Mouse (Mus musculus) neural tube, embryonic 12.5 days (tissue): Measurements from ENCODE around the gene Dlgap4. TPM values are rescaled to one million over a fixed set of nuclear protein-coding genes. Genes with fewer than 3 reads are reported as not detected.
A peak's percentile ranks its signal among the peaks of the same experiment; 100 is the strongest.

ENCODE experiments used
- ATAC-seq: fragments of 200-750 bp; cut with Nextera tagmentation; 2 replicates; pipeline ENCODE4 v1.8.0; 2017; ENCODE audit warnings: low read depth, mild to moderate bottlenecking, moderate TSS enrichment, moderate library complexity; ENCODE audit not compliant: low FRiP score
- H3K27ac ChIP-seq: fragments of 300-500 bp; sonication (generic); 2 replicates; pipeline ENCODE4 v1.5.1; 2016
- H3K27me3 ChIP-seq: fragments of 300-500 bp; sonication (generic); replicated peaks from 2 replicates; pipeline ENCODE4 v1.6.1; 2016; ENCODE audit warnings: mild to moderate bottlenecking
- H3K36me3 ChIP-seq: fragments of 300-500 bp; sonication (generic); 2 replicates; pipeline ENCODE4 v1.6.1; 2016; ENCODE audit warnings: mild to moderate bottlenecking
- H3K4me1 ChIP-seq: fragments of 300-500 bp; sonication (generic); 2 replicates; pipeline ENCODE4 v1.6.1; 2016
- H3K4me2 ChIP-seq: fragments of 300-500 bp; sonication (generic); replicated peaks from 2 replicates; pipeline ENCODE4 v1.6.1; 2016; ENCODE audit warnings: mild to moderate bottlenecking
- H3K4me3 ChIP-seq: fragments of 300-500 bp; sonication (generic); 2 replicates; pipeline ENCODE4 v1.5.1; 2016
- H3K9ac ChIP-seq: fragments of 300-500 bp; sonication (generic); 2 replicates; pipeline ENCODE4 v1.6.1; 2016; ENCODE audit warnings: mild to moderate bottlenecking
- H3K9me3 ChIP-seq: fragments of 300-500 bp; sonication (generic); 2 replicates; pipeline ENCODE4 v1.6.1; 2016; ENCODE audit warnings: mild to moderate bottlenecking
- WGBS: fragments of 180-500 bp; shearing (Covaris S2); methylation state at CpG from one replicate; pipeline ENCODE4 v1.1.7; 2016; 5-methylcytosine and 5-hydroxymethylcytosine counted together
- polyA plus RNA-seq: library from polyadenylated mRNA; unstranded; fragments of >200 nt; fragmentation: Nextera tagmentation; extraction: Ambion mirVana; gene quantifications from 2 replicates; pipeline ENCODE4 v1.2.1, GENCODE M21; 2016

The Dlgap4 gene
- polyA plus RNA-seq, 1 experiment from 2014 or later = 197 TPM

GRCm38 (mm10) chr2:156594987-156595490, 18.5 kb upstream of the Dlgap4 start:
- Histone ChIP-seq H3K4me3 (no peak overlapping the region), H3K9me3 (no peaks in the 10 kb centered on the region), H3K4me2 (no peak overlapping the region), H3K27ac (no peak overlapping the region), H3K27me3 (no peaks in the 10 kb centered on the region), H3K9ac (no peak overlapping the region), H3K4me1 (no peaks in the 10 kb centered on the region), H3K36me3 (no peaks in the 10 kb centered on the region)
- no peak for ATAC-seq
- WGBS = 80% methylated on average over 15 of the region's 15 CpGs

- no peak for ATAC-seq
- Histone ChIP-seq H3K27ac (no peak overlapping the region), H3K9me3 (no peaks in the 10 kb centered on the region), H3K9ac (no peak overlapping the region), H3K36me3 (no peaks in the 10 kb centered on the region), H3K4me2 (no peak overlapping the region), H3K4me1 (no peaks in the 10 kb centered on the region), H3K27me3 (no peaks in the 10 kb centered on the region), H3K4me3 (no peak overlapping the region)
- 89% methylated on average over 7 of the region's 7 CpGs for WGBS
Observed at GRCm38 (mm10) chr2:156602581-156602980, 10.9 kb upstream of the Dlgap4 start.

- no peak overlapping the region for H3K27ac ChIP-seq
- H3K9me3 ChIP-seq = no peaks in the 10 kb centered on the region
- no peak for ATAC-seq
- H3K27me3 ChIP-seq = no peaks in the 10 kb centered on the region
- no peaks in the 10 kb centered on the region for H3K4me1 ChIP-seq
- H3K9ac ChIP-seq = no peak overlapping the region
- no peak overlapping the region for H3K4me2 ChIP-seq
- 87% methylated on average over 9 of the region's 9 CpGs for WGBS
- H3K36me3 ChIP-seq = no peaks in the 10 kb centered on the region
- no peak overlapping the region for H3K4me3 ChIP-seq
Observed at GRCm38 (mm10) chr2:156603671-156604070, 9.8 kb upstream of the Dlgap4 start.

- Histone ChIP-seq H3K27ac (no peak overlapping the region), H3K4me1 (no peaks in the 10 kb centered on the region), H3K4me3 (no peak overlapping the region), H3K9ac (no peak overlapping the region), H3K27me3 (no peaks in the 10 kb centered on the region), H3K9me3 (no peaks in the 10 kb centered on the region), H3K4me2 (no peak overlapping the region), H3K36me3 (no peaks in the 10 kb centered on the region)
- no peak for ATAC-seq
- WGBS = 59% methylated on average over 3 of the region's 3 CpGs
Observed at GRCm38 (mm10) chr2:156605144-156605543, 8.4 kb upstream of the Dlgap4 start.

- WGBS = 84% methylated on average over 5 of the region's 5 CpGs
- Histone ChIP-seq H3K27ac (no peak overlapping the region), H3K4me1 (no peaks in the 10 kb centered on the region), H3K9ac (no peak overlapping the region), H3K4me2 (no peak overlapping the region), H3K9me3 (no peaks in the 10 kb centered on the region), H3K27me3 (no peaks in the 10 kb centered on the region), H3K36me3 (no peaks in the 10 kb centered on the region), H3K4me3 (no peak overlapping the region)
- ATAC-seq = no peak
Observed at GRCm38 (mm10) chr2:156605971-156606370, 7.5 kb upstream of the Dlgap4 start.

GRCm38 (mm10) chr2:156613081-156613540, 394 bp upstream of the Dlgap4 start:
- under 1% methylated on average over 41 of the region's 41 CpGs for WGBS
- H3K27ac ChIP-seq = no peak overlapping the region

GRCm38 (mm10) chr2:156614258-156614556, 702 bp downstream of the Dlgap4 start:
- Histone ChIP-seq H3K27me3 (peaks cover 38% of the 10 kb centered on the region), H3K9ac (peak overlapping the region; percentile 71), H3K4me3 (peak overlapping the region; percentile 72), H3K9me3 (no peaks in the 10 kb centered on the region), H3K27ac (no peak overlapping the region), H3K36me3 (no peaks in the 10 kb centered on the region), H3K4me2 (peak overlapping the region; percentile 99), H3K4me1 (peaks cover 18% of the 10 kb centered on the region)
- under 1% methylated on average over 18 of the region's 18 CpGs for WGBS
- ATAC-seq = peak; percentile 25; the same call in 1 of the 2 replicates

More at GRCm38 (mm10) chr2:156613081-156613540, 394 bp upstream of the Dlgap4 start:
- Histone ChIP-seq H3K4me1 (peaks cover 18% of the 10 kb centered on the region), H3K27me3 (peaks cover 38% of the 10 kb centered on the region), H3K36me3 (no peaks in the 10 kb centered on the region), H3K9me3 (no peaks in the 10 kb centered on the region), H3K4me2 (peak overlapping the region; percentile 99), H3K9ac (peak overlapping the region; percentile 71), H3K4me3 (peak overlapping the region; percentile 72)
- peak; percentile 61 for ATAC-seq

- Histone ChIP-seq H3K4me1 (peaks cover 18% of the 10 kb centered on the region), H3K9me3 (no peaks in the 10 kb centered on the region), H3K4me3 (peak overlapping the region; percentile 72), H3K9ac (peak overlapping the region; percentile 71; the same call in 1 of the 2 replicates), H3K36me3 (no peaks in the 10 kb centered on the region), H3K27ac (no peak overlapping the region), H3K27me3 (peaks cover 38% of the 10 kb centered on the region), H3K4me2 (peak overlapping the region; percentile 99)
- ATAC-seq = no peak
- WGBS = 8% methylated on average over 31 of the region's 31 CpGs
Observed at GRCm38 (mm10) chr2:156614661-156615654, 1.5 kb downstream of the Dlgap4 start.

GRCm38 (mm10) chr2:156616513-156616912, 3.0 kb downstream of the Dlgap4 start:
- WGBS = 82% methylated on average over 7 of the region's 7 CpGs

GRCm38 (mm10) chr2:156617536-156617935, 4.0 kb downstream of the Dlgap4 start:
- H3K27ac ChIP-seq = no peak overlapping the region
- no peaks in the 10 kb centered on the region for H3K9me3 ChIP-seq
- H3K4me3 ChIP-seq = no peak overlapping the region
- no peaks in the 10 kb centered on the region for H3K36me3 ChIP-seq
- no peak overlapping the region for H3K9ac ChIP-seq
- ATAC-seq = no peak
- 40% methylated on average over 11 of the region's 11 CpGs for WGBS
- H3K4me2 ChIP-seq = no peak overlapping the region
- H3K4me1 ChIP-seq = peaks cover 18% of the 10 kb centered on the region
- peaks cover 33% of the 10 kb centered on the region for H3K27me3 ChIP-seq

More at GRCm38 (mm10) chr2:156616513-156616912, 3.0 kb downstream of the Dlgap4 start:
- Histone ChIP-seq H3K4me3 (no peak overlapping the region), H3K4me1 (peaks cover 18% of the 10 kb centered on the region), H3K27me3 (peaks cover 38% of the 10 kb centered on the region), H3K9me3 (no peaks in the 10 kb centered on the region), H3K4me2 (no peak overlapping the region), H3K27ac (no peak overlapping the region), H3K36me3 (no peaks in the 10 kb centered on the region), H3K9ac (no peak overlapping the region)
- ATAC-seq = no peak

- WGBS = 85% methylated on average over 8 of the region's 8 CpGs
- Histone ChIP-seq H3K4me2 (no peak overlapping the region), H3K9ac (no peak overlapping the region), H3K9me3 (no peaks in the 10 kb centered on the region), H3K27me3 (peaks cover 11% of the 10 kb centered on the region), H3K4me3 (no peak overlapping the region), H3K36me3 (no peaks in the 10 kb centered on the region), H3K27ac (no peak overlapping the region), H3K4me1 (peaks cover 2% of the 10 kb centered on the region; the same call in 1 of the 2 replicates)
- ATAC-seq = no peak
Observed at GRCm38 (mm10) chr2:156620874-156621273, 7.4 kb downstream of the Dlgap4 start.

GRCm38 (mm10) chr2:156621449-156621848, 7.9 kb downstream of the Dlgap4 start:
- Histone ChIP-seq H3K4me2 (no peak overlapping the region), H3K4me1 (peaks cover 2% of the 10 kb centered on the region; the same call in 1 of the 2 replicates), H3K27ac (no peak overlapping the region), H3K9me3 (no peaks in the 10 kb centered on the region), H3K9ac (no peak overlapping the region), H3K36me3 (no peaks in the 10 kb centered on the region), H3K27me3 (peaks cover 5% of the 10 kb centered on the region), H3K4me3 (no peak overlapping the region)
- 68% methylated on average over 5 of the region's 5 CpGs for WGBS
- no peak for ATAC-seq
